Mouse (Mus musculus) lung, postnatal 0 days (tissue): ENCODE data around the gene Nradd.

ENCODE experiments used
- CTCF ChIP-seq: IDR thresholded peaks from 2 replicates; pipeline ENCODE4 v1.5.1; 2016; ENCODE audit warnings: antibody characterized with exemption, mild to moderate bottlenecking
- EP300 ChIP-seq: IDR thresholded peaks from 2 replicates; pipeline ENCODE4 v1.6.1; 2016; ENCODE audit warnings: antibody characterized with exemption, mild to moderate bottlenecking, control low read depth

GRCm38 (mm10) chr9:110632671-110633070 is 8.4 kb upstream of the Nradd start:
- TF ChIP-seq CTCF (no peak), EP300 (no peak)
